Mouse (Mus musculus): Measurements from ENCODE around the gene Dlk2. TPM values are rescaled to one million over a fixed set of nuclear protein-coding genes. Genes with fewer than 3 reads are reported as not detected.

Dlk2 gene
- polyA plus RNA-seq, 1 experiment from 2014 or later, result 1.9 TPM

DNA sequence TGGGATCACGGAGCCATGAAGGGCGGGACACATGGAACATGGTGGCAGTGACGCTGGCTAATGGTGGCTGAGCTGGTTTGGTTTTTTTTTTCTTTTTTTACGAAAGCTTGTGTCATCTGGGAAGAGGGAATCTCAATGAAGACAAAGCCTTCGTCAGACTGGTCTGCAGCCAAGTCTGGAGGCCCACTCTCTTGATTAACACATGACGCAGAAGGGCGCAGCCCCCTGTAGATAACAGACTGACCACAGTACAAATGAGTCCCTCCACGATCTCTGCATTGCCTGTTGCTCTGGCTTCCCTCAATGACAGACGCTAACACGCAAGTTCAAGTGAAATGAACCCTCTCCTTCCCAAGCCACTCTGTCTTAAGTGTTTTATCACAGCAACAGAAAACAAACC, 21.7 kb upstream of the Dlk2 start:
- no peak for ATAC-seq (ENCODE audit: low FRiP score, low read depth)
- WGBS, result 95% methylated on average over 10 of the region's 10 CpGs
- H3K4me1 ChIP-seq, result no peaks in the 10 kb centered on the region
- H3K4me3 ChIP-seq, result no peak overlapping the region
- peaks cover 60% of the 10 kb centered on the region for H3K36me3 ChIP-seq
- no peak overlapping the region for H3K4me2 ChIP-seq (replicated peaks)
- H3K9ac ChIP-seq (replicated peaks), result no peak overlapping the region
- H3K27me3 ChIP-seq, result no peaks in the 10 kb centered on the region
- H3K27ac ChIP-seq (replicated peaks), result no peak overlapping the region
- no peaks in the 10 kb centered on the region for H3K9me3 ChIP-seq

DNA sequence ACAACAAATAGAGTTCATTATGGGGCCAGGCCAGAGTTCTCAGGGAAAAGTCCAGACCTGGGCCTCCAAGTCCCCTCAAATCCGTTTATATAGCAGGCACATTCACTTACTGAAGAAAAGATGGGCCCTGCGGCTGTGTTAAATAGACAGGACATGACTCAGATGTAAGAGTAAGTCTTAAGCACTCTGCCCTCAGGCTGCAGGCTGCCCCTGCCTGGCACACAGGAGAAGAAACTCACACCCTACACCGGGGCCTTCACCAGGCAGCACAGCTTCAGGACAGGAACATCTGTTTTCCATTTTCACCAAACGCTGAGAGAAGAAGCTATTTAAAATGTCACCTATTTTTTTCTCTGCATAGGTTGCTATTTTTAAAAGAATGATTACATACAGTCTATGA, 19.6 kb upstream of the Dlk2 start:
- H3K27ac ChIP-seq (replicated peaks), result no peak overlapping the region
- no peak overlapping the region for H3K9ac ChIP-seq (replicated peaks)
- H3K27me3 ChIP-seq, result no peaks in the 10 kb centered on the region
- WGBS, result 85% methylated on average over 4 of the region's 4 CpGs
- no peak for ATAC-seq (ENCODE audit: low FRiP score, low read depth)
- H3K9me3 ChIP-seq, result no peaks in the 10 kb centered on the region
- peaks cover 46% of the 10 kb centered on the region for H3K36me3 ChIP-seq
- H3K4me2 ChIP-seq (replicated peaks), result no peak overlapping the region
- no peak overlapping the region for H3K4me3 ChIP-seq
- peaks cover 14% of the 10 kb centered on the region for H3K4me1 ChIP-seq

DNA sequence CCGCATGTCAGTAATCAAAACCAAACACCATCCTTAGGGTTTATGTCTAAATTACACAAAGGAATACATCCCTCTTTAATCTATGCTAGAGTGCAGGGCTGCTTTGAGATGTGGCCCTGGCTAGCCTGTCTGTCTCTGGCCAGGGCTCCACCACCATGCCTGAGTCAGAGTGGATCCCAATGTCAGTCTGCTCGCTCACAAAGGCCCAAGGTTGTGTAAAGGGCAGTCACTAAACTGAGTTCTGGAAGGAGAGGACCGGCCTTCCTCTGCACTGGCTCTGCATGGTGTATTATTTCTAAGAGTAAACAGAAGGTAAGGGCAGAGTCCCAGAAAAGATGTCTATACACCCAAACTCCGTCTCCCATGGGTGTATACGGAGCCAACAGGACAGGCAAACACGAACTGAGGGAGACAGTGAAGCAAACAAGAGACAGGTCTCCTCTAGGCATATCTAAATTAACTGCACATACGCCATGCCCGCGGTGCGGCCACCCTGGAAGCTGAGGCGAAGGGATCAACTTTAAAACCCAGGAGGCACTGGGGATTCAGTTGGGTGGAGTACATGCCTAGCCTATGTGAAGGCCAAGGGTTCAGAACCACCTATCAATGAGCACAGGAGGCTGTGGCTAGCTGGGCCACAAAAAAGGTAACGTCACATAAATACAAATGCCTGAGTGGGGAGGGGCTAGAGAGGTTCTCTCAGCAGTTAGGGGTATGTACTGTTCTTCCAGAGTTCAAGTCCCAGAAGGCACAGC, 19.0 kb upstream of the Dlk2 start:
- H3K4me1 ChIP-seq, result peaks cover 16% of the 10 kb centered on the region
- H3K36me3 ChIP-seq, result peaks cover 42% of the 10 kb centered on the region
- no peak for ATAC-seq (ENCODE audit: low FRiP score, low read depth)
- H3K27me3 ChIP-seq, result no peaks in the 10 kb centered on the region
- no peak overlapping the region for H3K4me2 ChIP-seq (replicated peaks)
- no peak overlapping the region for H3K9ac ChIP-seq (replicated peaks)
- H3K4me3 ChIP-seq, result no peak overlapping the region
- 90% methylated on average over 12 of the region's 12 CpGs for WGBS
- no peaks in the 10 kb centered on the region for H3K9me3 ChIP-seq
- no peak overlapping the region for H3K27ac ChIP-seq (replicated peaks)

DNA sequence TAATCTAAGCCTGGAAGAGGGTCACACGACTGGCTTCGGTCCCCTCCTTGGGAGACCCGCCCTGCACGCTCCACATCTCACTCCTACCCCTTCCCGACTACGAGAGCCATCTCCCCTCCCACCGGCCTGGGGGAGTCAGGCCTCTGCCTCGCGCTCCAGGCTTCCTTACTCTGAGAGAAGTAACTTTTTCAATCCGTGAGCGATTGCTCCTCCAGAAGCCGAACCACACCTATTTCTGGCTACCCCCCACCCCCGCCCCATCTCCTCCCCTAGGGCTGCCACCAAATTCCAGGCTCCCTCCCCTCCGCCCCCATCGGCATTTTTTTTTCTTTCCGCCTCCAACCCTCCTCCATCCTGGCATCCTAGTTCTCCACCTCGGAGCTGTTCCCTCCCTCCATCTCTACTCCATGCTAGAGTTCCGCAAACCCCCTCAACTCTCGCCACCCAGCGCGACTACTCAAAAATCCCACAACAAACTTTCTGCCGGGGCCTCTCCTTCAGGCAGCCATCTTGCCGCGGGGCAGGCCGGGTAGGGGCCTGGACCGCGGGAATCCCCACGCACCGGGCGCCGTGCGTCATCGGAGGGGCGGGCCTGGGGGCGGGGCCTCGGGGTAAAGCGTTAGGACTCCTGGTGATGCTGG, 14.6 kb upstream of the Dlk2 start, which contains the start of gene Tjap1:
Gene Tjap1 (minus strand): TSS at position 544 of the 641 bp plus-strand sequence.
- WGBS, result 1% methylated on average over 37 of the region's 37 CpGs
- peak; percentile 98 for ATAC-seq (ENCODE audit: low FRiP score, low read depth)

DNA sequence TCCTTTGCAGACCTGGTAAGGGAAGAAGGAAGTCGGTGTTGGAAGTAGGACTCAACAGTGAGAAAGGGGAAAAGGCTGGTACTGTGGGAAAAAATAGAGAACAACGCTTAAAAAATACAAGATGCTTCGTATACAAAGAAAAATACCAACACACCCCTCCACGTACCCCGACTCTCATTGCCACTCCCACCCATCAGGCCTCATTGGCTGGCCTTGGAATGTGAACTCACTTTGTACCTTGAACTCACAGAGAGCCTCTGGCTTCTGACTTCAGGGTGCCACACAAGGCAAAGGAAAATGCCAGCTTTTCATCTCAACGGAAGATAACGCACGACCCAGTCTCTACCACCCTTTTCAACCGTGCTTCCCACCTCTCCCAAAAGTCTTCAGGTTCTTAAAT, 14.1 kb upstream of the Dlk2 start:
- ATAC-seq (ENCODE audit: low FRiP score, low read depth), result peak; percentile 55
- Histone ChIP-seq H3K4me1 (peaks cover 22% of the 10 kb centered on the region), H3K4me2 (replicated peaks) (peak overlapping the region; percentile 95), H3K27me3 (no peaks in the 10 kb centered on the region), H3K4me3 (peak overlapping the region; percentile 71), H3K36me3 (peaks cover 25% of the 10 kb centered on the region), H3K9ac (replicated peaks) (peak overlapping the region; percentile 74), H3K27ac (replicated peaks) (peak overlapping the region; percentile 58; the same call in 1 of the 2 replicates), H3K9me3 (no peaks in the 10 kb centered on the region)
- WGBS, result 22% methylated on average over 9 of the region's 9 CpGs

More for the DNA sequence above, 14.6 kb upstream of the Dlk2 start, which contains the start of gene Tjap1:
- Histone ChIP-seq H3K4me1 (peaks cover 20% of the 10 kb centered on the region), H3K4me2 (replicated peaks) (peak within 1 kb of the TSS; percentile 95), H3K36me3 (peaks cover 28% of the 10 kb centered on the region), H3K9ac (replicated peaks) (peak within 1 kb of the TSS; percentile 74), H3K4me3 (peak within 1 kb of the TSS; percentile 71), H3K27me3 (no peaks in the 10 kb centered on the region), H3K27ac (replicated peaks) (peak within 1 kb of the TSS; percentile 58), H3K9me3 (no peaks in the 10 kb centered on the region)

DNA sequence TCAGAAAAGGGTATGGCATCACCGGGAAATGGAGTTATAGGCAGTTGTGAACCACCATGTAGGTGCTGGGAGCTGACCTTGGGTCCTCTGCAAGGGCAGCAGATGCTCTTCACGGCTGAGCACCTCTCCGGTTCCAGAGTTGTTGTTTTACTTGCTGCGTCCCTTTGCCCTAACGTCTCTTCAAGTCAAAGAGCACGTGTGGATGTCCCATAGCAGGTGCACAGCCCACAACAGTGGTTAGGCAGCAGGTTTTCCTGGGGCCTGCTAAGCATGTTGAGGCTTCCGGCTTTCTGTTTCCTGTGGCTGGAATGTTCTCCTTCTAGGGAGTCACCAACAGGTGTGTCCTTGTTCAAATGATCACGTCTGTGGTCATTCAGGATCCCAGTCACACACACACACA, 13.3 kb upstream of the Dlk2 start:
- no peaks in the 10 kb centered on the region for H3K9me3 ChIP-seq
- H3K36me3 ChIP-seq, result peaks cover 17% of the 10 kb centered on the region
- H3K4me2 ChIP-seq (replicated peaks), result no peak overlapping the region
- H3K4me3 ChIP-seq, result no peak overlapping the region
- 91% methylated on average over 8 of the region's 8 CpGs for WGBS
- no peak overlapping the region for H3K9ac ChIP-seq (replicated peaks)
- ATAC-seq (ENCODE audit: low FRiP score, low read depth), result no peak
- no peaks in the 10 kb centered on the region for H3K27me3 ChIP-seq
- no peak overlapping the region for H3K27ac ChIP-seq (replicated peaks)
- peaks cover 22% of the 10 kb centered on the region for H3K4me1 ChIP-seq

DNA sequence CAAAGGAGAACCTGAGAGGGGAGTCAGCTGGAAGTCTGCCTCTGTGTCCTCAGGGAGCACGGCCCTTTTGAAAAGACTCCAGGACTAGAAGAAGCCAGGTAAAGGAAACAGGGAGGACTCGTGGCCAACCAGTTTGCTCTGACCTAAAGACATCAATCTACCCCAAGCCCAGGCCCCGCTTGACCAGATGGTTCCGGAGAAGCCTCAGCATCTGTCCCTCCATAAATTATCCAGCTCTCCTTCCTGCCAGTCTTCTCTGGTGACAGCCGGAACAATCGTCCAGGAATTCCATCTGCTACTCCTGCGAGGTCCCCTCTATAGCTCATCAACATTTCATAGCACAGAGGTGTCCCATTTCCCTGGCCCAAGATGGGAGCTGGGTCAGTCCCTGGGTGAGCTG, 12.6 kb upstream of the Dlk2 start:
- peaks cover 22% of the 10 kb centered on the region for H3K4me1 ChIP-seq
- no peak overlapping the region for H3K27ac ChIP-seq (replicated peaks)
- ATAC-seq (ENCODE audit: low FRiP score, low read depth), result no peak
- H3K4me3 ChIP-seq, result no peak overlapping the region
- H3K4me2 ChIP-seq (replicated peaks), result no peak overlapping the region
- H3K9ac ChIP-seq (replicated peaks), result no peak overlapping the region
- H3K36me3 ChIP-seq, result peaks cover 11% of the 10 kb centered on the region
- no peaks in the 10 kb centered on the region for H3K9me3 ChIP-seq
- 53% methylated on average over 7 of the region's 7 CpGs for WGBS
- H3K27me3 ChIP-seq, result no peaks in the 10 kb centered on the region

DNA sequence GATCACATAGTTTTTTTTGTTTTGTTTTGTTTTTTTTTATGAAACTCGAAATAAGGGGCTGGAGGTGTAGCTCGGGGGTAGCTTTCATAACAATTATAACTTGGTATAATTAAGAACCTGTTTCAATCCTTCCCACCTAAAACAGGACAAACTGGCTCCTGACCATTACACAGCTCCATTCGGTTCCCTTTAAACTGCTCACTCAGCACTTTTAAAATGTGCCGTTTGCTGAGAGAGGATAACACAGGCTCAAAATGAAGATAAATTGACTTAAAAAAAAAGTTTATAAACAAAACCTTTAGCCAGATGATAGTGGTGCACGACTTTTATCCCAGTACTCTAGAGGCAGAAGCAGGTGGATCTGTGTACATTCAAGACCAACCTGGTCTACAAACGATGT, 11.8 kb upstream of the Dlk2 start:
- no peak overlapping the region for H3K4me3 ChIP-seq
- no peak overlapping the region for H3K9ac ChIP-seq (replicated peaks)
- H3K4me1 ChIP-seq, result peaks cover 22% of the 10 kb centered on the region
- no peak for ATAC-seq (ENCODE audit: low FRiP score, low read depth)
- H3K27ac ChIP-seq (replicated peaks), result no peak overlapping the region
- H3K4me2 ChIP-seq (replicated peaks), result no peak overlapping the region
- H3K27me3 ChIP-seq, result no peaks in the 10 kb centered on the region
- no peaks in the 10 kb centered on the region for H3K9me3 ChIP-seq
- peaks cover 4% of the 10 kb centered on the region; the same call in 1 of the 2 replicates for H3K36me3 ChIP-seq
- WGBS, result 79% methylated on average over 6 of the region's 6 CpGs

DNA sequence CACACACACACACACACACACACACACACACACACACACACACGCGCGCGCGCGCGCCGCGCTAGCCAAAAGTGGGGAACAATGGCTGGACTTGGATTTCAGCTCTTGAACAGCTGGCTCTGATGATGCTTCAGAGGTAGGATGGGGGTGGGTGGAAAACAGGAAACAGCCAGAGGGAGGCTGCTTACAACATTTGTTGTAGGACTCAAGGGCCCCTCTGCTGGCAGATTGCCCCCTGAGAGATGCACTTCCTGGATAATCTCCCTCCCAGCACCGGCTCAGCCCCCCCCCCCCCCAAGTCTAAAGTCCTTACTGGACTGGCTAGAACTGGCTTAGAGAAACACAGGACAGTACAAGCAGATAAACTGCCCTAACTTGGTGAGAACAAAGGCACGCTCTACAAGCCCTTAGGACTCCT, 9.5 kb upstream of the Dlk2 start:
- Histone ChIP-seq H3K27me3 (0 out of 2 replicates have a peak, but pooled peaks cover 4% of the 10 kb centered on the region), H3K4me1 (peaks cover 8% of the 10 kb centered on the region), H3K36me3 (no peaks in the 10 kb centered on the region), H3K4me2 (replicated peaks) (no peak overlapping the region), H3K9ac (replicated peaks) (no peak overlapping the region), H3K4me3 (no peak overlapping the region), H3K27ac (replicated peaks) (no peak overlapping the region), H3K9me3 (no peaks in the 10 kb centered on the region)
- 79% methylated on average over 11 of the region's 11 CpGs for WGBS
- ATAC-seq (ENCODE audit: low FRiP score, low read depth), result no peak

DNA sequence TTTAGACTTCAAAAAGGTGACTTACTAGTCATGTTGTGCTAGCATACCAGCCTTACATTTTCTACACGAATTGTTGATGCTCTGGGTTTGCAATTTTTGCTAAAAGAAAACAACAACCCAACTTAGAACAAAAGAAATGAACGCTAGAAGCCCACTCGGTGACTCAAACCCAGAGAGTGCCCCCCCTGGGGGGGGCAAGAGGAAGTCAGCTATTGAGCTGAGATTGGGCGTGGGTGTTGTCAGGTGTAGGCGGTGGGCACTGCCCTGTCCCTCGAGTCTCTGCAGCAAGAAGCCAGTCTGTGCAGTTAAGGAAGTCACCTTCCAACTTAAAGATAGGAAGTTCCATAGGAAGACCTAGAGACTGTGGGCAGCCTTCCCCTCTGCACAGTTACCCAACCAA, 620 bp upstream of the Dlk2 start:
- Histone ChIP-seq H3K36me3 (no peaks in the 10 kb centered on the region), H3K27me3 (peaks cover 75% of the 10 kb centered on the region), H3K9me3 (no peaks in the 10 kb centered on the region), H3K4me2 (replicated peaks) (no peak overlapping the region), H3K9ac (replicated peaks) (no peak overlapping the region), H3K4me3 (no peak overlapping the region), H3K4me1 (peaks cover 18% of the 10 kb centered on the region), H3K27ac (replicated peaks) (no peak overlapping the region)
- no peak for ATAC-seq (ENCODE audit: low FRiP score, low read depth)
- 54% methylated on average over 6 of the region's 6 CpGs for WGBS

DNA sequence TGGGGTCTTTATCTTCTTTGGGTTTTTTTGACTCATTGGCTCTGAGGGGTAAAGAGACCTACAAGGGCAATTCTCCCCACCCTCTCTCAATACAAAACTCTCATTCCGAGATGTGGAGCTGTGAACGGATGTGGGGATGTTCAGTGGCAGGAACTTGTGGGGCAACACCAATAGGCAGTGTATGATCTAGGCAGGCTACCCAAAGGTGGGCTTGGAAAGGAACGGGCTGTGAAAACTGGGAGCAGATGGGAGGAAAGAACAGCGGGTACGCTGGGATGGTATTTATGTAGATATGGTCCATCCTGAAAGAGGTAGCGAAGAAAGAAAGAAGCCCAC, 225 bp upstream of the Dlk2 start:
- H3K9me3 ChIP-seq, result no peaks in the 10 kb centered on the region
- peak overlapping the region; percentile 68 for H3K4me3 ChIP-seq
- peak overlapping the region; percentile 74 for H3K9ac ChIP-seq (replicated peaks)
- H3K27me3 ChIP-seq, result peaks cover 75% of the 10 kb centered on the region
- H3K4me2 ChIP-seq (replicated peaks), result peak overlapping the region; percentile 99
- 15% methylated on average over 6 of the region's 6 CpGs for WGBS
- peak; percentile 7; the same call in 1 of the 2 replicates for ATAC-seq (ENCODE audit: low FRiP score, low read depth)
- H3K36me3 ChIP-seq, result no peaks in the 10 kb centered on the region
- peaks cover 18% of the 10 kb centered on the region for H3K4me1 ChIP-seq
- no peak overlapping the region for H3K27ac ChIP-seq (replicated peaks)

DNA sequence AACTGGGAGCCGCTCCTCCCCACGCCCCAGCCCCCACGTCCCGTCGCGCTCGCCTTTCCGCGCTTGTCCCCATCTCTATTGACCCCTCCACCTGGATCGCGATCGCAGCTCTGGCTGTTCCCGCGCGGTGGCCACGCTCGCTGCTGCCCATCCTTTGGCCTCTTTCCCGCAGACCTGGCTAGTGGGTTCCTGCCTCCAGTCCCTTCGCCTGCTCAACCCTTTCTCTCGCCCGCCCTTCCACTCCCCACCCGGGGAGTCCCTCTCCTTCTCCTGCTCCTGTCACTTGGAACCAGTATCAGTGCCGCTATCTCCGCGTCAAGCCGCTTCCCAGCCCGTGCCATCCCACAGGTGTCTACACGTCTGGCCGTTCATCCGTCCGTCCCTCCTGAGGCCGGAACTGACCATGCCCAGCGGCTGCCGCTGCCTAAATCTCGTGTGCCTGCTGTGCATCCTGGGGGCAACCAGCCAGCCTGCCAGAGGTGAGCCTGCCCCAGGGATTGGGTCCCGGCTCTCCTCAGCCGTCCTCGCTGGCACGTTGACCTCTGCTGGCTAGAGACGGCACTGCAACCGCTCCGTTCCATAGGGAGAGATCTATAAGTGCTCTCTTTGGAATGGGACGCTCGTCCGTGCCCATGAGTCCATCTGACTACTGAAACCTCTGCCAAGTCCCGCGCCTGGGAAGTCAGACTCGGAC, 1.1 kb downstream of the Dlk2 start:
- Histone ChIP-seq H3K4me2 (replicated peaks) (peak overlapping the region; percentile 99), H3K9me3 (no peaks in the 10 kb centered on the region), H3K9ac (replicated peaks) (peak overlapping the region; percentile 74; the same call in 1 of the 2 replicates), H3K4me3 (peak overlapping the region; percentile 68), H3K27ac (replicated peaks) (no peak overlapping the region), H3K27me3 (peaks cover 71% of the 10 kb centered on the region), H3K36me3 (peaks cover 5% of the 10 kb centered on the region; the same call in 1 of the 2 replicates), H3K4me1 (peaks cover 18% of the 10 kb centered on the region)
- peak; percentile 84 for ATAC-seq (ENCODE audit: low FRiP score, low read depth)
- WGBS, result under 1% methylated on average over 48 of the region's 48 CpGs

All from midbrain, embryonic 12.5 days (tissue).